Mouse (Mus musculus) embryo, embryonic 9.5 days (tissue): ENCODE data around the gene Esyt2.
A peak's percentile ranks its signal among the peaks of the same experiment; 100 is the strongest.

Experiments used
- DNase-seq: peaks from one replicate; pipeline ENCODE4 v3.0.0-alpha.2; 2017; ENCODE audit errors: extremely low spot score

Gene Esyt2

GRCm38 (mm10) chr12:116362091-116362490 lies 81.1 kb downstream of the Esyt2 start:
- DNase-seq: no peak

DNA sequence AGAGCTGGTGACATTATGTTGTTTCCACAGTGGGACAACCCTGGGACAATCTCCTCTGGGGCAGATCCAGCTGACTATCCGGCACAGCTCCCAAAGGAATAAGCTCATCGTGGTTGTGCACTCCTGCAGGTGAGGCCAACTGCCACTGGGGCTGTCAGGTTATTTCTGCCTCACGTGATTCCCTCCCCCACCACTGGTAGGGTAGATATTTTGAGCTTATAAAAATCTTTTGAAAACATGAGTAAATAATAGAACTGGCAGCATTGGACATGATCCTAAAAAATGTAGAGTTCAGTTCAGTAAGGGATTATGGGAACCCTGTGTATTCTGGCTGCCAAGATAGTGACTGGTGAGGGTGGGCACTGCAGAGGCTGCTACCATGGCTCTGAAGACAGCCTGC lies 85.9 kb downstream of the Esyt2 start:
- no peak for DNase-seq

- DNase-seq: no peak
Measured at GRCm38 (mm10) chr12:116367346-116367745, 86.3 kb downstream of the Esyt2 start.

DNA sequence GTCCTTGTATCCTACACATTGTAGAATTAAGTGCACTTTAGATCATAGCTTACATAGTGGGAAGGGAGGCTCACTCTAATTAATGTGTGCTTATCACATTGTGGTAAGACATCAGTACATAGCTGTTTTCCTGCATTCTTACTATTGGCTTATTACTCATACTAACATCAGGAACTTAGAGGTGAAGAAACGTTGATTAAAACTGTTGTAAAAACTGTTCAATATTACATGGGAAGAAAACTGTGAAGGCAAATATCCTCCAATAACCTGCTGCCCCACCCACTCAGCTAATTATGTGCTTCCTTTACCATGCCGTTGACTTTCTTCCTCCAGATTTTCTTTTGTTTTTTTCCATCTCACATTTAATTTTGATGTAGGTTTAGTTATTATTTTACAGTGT lies 87.9 kb downstream of the Esyt2 start:
- no peak for DNase-seq

GRCm38 (mm10) chr12:116383101-116383500 lies 102.1 kb downstream of the Esyt2 start:
- no peak for DNase-seq

GRCm38 (mm10) chr12:116383995-116384394 lies 103.0 kb downstream of the Esyt2 start:
- no peak for DNase-seq

DNA sequence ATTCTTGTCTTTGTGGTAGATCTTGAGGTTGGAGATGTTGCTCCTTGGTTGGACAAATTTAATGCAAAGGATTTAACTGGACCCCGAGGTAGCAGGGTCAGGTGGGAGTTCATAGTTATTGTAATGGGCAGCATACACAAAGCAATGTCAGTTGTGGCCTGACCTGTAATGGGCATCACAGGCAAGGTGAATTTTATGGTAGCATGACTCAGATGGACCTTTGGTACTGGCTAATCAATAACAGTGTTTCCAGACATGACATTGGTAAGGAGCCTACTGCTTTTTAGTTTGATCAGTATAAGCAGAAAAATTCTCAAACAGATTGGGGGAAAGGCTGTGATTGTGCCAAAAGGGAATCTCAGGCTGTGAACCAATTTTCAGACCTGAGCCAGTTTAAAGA lies 105.8 kb downstream of the Esyt2 start:
- no peak for DNase-seq

DNA sequence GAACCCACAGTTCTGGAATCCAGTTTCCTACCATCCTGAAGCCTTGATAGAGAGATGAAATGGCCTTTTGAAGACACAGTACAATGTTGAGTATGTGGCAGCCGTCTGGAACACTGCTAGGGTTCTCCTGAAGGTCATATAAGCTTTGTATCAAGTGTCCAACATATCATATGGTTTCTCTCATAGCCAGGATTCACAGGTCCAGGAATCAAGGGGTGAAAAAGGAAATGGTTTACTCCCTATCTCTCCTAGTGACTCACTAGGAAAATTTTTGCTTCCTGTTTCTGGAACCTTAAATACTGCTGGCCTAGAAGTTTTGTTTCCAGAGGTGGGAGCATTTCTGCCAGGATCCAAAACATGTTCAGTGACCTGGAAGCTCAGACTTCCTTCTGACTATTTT lies 108.9 kb downstream of the Esyt2 start:
- DNase-seq: no peak

DNA sequence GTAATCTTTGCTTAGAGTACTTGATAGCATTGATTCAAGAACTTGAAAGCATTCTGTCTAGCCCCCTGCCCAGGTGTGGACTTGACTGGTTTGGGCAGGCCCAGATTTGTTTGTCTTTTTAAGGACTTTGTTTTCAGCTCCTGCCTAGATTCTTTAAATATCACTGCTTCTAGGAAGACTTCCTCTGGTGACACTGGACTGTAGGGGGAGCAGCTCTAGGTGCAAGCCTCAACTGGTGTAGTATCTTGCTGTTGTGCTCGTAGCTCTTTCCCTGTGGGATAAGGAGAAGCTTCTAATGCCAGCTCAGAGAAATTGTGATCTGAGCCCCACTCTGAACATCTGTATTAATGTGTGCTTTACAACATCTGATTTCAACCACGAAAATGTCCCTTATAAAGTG lies 113.3 kb downstream of the Esyt2 start:
- DNase-seq: no peak

DNA sequence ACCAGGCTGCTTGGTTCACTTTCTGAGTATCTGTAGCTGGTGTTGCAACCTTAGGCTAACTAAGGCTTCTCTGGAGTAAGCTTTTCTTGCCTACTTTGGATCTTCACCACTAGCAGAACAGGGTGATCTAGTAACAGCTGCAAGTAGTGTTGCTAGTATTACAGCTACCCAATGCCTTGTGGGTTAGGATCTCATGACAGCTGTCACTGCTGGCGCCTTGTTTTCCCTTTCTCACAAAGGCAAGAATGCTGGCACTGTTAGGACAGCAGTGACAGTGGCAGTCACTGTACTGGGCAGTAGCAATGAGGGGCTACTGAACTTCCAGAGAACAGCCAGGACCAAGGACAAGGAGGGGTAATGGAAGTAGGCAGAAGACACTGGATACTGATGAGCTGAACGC lies 114.3 kb downstream of the Esyt2 start:
- DNase-seq: no peak

DNA sequence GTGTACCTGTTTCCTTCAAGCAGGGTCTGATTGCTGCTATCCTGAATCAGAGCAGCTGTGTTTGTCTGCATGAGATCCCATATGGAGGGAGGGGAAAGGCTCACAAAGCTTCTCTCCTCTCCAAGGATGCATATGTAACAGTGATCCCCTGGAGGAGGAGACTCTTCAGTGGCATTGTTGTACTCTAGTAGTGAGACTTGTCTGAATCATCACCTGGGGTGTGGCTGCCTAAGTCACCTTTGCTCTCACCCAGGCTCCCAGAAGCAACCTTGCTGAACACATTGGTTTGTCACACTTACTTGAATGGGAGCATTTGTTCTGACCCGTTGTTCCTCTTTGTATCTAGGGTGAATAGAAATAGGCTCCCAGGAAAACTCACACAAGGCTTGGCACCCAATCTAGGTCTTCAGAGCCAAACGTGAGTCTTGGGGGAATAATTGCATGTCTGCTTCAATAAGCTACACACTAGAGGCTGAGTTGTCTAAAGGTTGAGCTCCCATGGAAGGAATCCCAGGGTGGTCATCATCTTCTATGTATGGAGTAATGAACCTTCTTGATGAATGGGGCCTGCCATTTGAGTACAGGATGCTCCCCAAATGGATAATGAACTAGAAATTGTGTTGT lies 115.2 kb downstream of the Esyt2 start:
- DNase-seq: no peak

DNA sequence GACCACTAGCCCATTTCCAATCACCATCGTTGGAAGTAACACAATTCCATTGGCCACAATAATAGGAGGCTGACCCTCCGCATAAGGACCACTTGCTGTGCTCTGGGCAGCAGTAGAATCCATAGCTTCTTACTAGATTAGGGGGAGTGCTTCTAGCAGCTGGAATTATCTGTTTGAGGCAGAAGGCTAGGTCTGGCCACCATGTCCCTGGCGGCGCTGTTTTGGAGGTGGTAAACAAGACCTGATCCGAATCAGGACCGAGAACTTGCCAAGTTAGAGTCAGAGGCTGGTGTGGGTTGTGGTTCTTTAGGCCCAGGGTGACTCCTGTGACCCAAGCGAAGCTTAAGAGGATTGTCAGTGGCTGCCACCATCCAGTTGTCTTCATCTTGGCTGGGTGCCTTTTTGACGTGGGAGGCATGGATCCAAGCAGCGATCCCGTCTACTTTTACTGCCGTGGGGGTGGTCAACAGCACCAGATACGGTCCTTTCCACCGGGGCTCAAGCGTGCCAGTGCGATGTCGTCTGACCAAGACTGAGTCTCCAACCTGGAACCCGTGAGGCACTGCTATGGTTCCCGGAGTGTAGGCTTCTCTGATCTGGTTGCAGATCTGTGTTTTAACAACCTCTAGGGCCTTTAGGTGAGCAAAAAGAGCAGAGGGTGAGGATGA lies 123.2 kb downstream of the Esyt2 start:
- peak; percentile 8 for DNase-seq

- DNase-seq: peak; percentile 99
Measured at GRCm38 (mm10) chr12:116405045-116405835, 124.2 kb downstream of the Esyt2 start, which contains the start of gene Ncapg2. Gene Ncapg2 (plus strand): TSS chr12:116405402.

GRCm38 (mm10) chr12:116405836-116406155 lies 124.8 kb downstream of the Esyt2 start:
- DNase-seq: no peak

GRCm38 (mm10) chr12:116407883-116408282 lies 126.9 kb downstream of the Esyt2 start:
- no peak for DNase-seq

DNA sequence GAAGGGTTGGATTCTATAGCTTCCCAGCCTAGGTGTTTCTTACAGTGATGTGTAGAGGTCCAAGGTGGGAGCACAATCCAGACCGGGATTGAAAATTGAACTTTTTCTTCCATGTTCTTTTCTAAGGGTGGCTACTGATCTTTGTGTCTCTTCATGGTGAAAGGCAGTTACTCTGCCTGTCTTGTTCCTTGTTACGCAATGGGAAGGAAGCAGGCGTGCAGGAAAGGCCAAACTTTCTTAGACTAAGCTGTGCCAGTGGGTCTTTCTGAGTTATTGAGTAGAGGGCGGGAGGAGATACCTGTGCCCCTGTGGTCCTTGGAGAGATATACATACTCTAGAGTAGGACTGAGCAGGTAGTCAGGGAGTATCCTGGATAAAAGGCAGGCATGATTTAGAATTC lies 133.9 kb downstream of the Esyt2 start:
- DNase-seq: no peak

DNA sequence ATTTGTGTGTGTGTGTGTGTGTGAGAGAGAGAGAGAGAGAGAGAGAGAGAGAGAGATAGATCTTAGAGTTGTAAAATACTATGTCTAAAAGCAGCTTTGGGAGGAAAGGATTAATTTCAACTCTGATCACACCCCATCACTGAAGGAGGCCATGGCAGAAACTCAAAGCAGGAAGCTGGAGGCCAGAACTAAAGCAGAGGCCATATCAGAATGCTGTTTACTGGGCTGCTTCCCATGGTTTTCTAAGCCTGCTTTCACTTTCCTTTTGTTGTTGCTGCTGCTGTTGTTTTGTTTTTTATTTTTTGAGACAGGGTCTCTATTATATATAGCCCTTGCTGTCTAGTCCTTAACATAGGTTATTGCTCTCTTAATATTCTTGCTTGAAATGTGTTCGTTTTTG lies 135.5 kb downstream of the Esyt2 start:
- DNase-seq: no peak

DNA sequence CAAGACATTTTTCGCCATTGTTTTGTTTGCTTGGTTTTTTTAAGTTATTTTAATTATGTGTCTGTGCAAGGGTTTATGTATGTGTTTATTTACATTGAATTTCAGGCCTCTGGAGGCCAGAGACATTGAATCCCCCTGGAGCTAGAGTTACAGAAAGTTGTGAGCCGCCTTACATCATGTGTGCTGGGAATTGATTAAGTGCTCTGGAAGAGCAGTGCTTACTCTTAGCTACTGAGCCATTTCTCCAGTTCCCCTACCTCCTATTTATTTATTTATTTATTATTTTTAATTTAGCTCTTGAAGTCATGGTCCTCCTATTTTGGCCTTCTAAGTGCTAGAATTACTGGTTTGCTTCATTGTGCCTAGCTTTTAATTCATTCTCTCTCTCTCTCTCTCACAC lies 140.7 kb downstream of the Esyt2 start:
- no peak for DNase-seq

DNA sequence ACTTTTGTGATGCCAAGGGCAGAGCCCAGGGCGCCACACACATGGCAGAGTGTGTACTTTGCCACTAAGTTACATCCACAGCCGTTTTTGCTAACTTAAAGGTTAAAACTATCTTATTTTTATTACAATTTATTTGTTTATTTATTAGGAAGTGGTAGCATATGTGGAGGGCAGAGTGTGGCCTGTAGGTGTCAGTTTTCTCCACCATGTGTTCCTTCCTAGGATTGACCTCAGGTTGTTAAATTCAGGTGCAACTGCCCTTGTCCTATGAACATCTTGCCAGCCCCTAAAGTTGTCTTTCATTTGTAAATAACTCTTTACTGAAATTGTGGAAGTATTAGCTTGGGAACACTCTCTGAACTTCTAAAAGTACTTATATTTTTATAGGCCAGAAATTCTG lies 144.4 kb downstream of the Esyt2 start:
- no peak for DNase-seq

DNA sequence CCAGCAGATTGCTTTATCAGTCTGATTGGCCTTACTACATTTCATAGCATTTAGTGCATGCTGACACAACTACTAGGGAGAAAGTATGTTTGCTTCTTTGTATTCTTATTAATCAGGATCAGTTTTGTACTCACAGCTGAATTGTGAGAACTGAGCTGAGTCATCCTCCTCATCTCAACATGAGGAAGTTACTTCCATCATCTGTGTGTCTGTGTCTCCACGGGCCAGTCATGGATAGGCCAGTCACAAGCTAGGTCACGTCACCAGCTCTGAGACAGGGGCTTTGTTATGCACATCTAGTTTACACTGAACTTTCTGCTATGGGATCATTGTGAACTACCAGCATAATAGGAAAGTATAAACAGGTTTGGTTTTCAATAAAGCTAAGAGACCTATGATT lies 152.7 kb downstream of the Esyt2 start:
- DNase-seq: no peak

DNA sequence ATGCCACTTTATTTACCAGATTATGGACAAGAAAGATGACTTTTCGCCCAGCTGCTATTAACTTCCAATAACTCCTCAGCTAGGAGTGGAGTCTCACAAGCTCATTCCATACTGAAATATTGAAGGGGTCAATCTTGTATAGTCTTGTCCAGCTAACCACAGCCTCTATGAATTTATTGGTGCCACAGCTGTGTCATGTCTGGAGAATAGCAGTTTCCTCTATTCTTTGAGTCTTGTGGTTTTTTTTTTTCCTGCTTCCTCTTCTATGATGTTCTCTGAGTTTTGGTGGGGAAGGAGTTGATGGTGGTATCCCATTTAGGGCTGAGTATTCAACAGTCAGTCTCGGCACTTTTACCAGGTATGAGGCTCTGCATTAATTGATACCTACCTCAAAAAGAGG lies 154.2 kb downstream of the Esyt2 start:
- DNase-seq: no peak

DNA sequence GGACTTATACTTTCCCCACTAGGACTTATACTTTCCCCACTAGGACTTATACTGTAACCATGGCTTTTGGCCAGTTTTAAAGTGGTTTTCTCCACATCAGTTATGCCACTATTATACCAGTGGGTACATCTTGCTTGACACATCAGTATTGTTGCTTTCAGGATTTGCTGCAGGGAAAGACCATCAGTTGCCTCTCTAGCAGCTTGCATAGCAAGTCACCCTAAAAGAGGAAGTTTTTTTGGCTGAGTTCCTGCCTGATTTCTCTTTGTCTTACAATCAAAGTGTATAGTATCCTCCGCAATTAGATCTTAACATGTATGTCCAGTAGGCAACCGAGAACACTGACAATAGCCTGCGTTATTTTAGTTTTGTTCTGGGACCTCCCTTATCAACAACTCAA lies 155.1 kb downstream of the Esyt2 start:
- DNase-seq: no peak

DNA sequence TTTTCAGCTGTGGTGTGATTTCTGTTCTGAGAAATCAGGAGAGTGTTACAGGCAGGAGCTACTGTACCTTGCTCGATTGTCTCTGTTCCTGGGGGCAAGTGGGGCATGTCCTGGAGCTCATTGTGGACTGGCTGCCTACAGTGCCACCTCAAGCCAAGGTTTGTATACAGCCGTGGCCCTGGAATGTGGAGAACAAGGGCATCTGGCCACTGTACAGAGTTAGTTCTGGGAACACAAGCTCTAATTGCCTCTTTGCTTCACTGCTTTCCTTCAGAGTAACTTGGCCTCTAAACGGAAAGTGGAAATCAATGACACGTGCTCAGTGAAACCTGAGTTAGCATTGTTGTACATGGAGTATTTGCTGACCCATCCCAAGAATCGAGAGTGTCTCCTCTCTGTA lies 157.6 kb downstream of the Esyt2 start:
- no peak for DNase-seq
